Mouse (Mus musculus) liver, embryonic 14.5 days (tissue): ENCODE data around the gene Olfr140.

ENCODE experiments used
- CTCF ChIP-seq: IDR thresholded peaks from 2 replicates; pipeline ENCODE4 v1.5.1; 2016; ENCODE audit warnings: antibody characterized with exemption, low read depth, control low read depth
- EP300 ChIP-seq: IDR thresholded peaks from 2 replicates; pipeline ENCODE4 v1.6.1; 2016; ENCODE audit warnings: antibody characterized with exemption, low read depth

GRCm38 (mm10) chr2:90070065-90070464 is 6.7 kb upstream of the Olfr140 start:
- no peak for TF ChIP-seq CTCF
- no peak for TF ChIP-seq EP300
